Mouse (Mus musculus): Measurements from ENCODE around the gene Mindy4.

- TF ChIP-seq CTCF (IDR thresholded peaks at IDR 0.05; ENCODE audit: low read depth), result no peak
- no peak for TF ChIP-seq EP300 (IDR thresholded peaks at IDR 0.05; ENCODE audit: low read depth)
Observed at GRCm38 (mm10) chr6:55199047-55199446, 4.1 kb upstream of the Mindy4 start.
